Mouse (Mus musculus) adrenal gland, postnatal 4 days (tissue): ENCODE results near the gene Tfcp2l1. TPM values are rescaled to one million over a fixed set of nuclear protein-coding genes. Genes with fewer than 3 reads are reported as not detected.

Source experiments
- DNase-seq, 2 experiments: peaks; one replicate each; pipeline ENCODE4 v3.0.0; 2021 to 2022; ENCODE audit warnings: low spot score in 2 of 2, mixed read lengths in 2 of 2
- total RNA-seq, 2 experiments: library from RNA; stranded (reverse); gene quantifications; 2 replicates each; pipeline ENCODE4 v1.2.3; 2021

Tfcp2l1 gene
- total RNA-seq, 2 experiments from 2014 or later: 1.9 to 24.2 TPM

- DNase-seq: no peak
Observed at GRCm38 (mm10) chr1:118728796-118729195, 101.1 kb downstream of the Tfcp2l1 start.

Other genes with a start within 250 kb of the Tfcp2l1 start
- 10 to 100 TPM; 61.6 to 74.2 TPM for gene Clasp1, start 238.9 kb upstream of the Tfcp2l1 start, total RNA-seq